Mouse (Mus musculus): ENCODE measurements around the gene Cnot6.

Cnot6 gene

GRCm38 (mm10) chr11:49654651-49655050 lies 57.9 kb downstream of the Cnot6 start:
- no peak for DNase-seq (ENCODE audit: low spot score)

- no peak for DNase-seq (ENCODE audit: low spot score)
Observed at GRCm38 (mm10) chr11:49653079-49653408, 59.5 kb downstream of the Cnot6 start.

GRCm38 (mm10) chr11:49652401-49653078 lies 60.0 kb downstream of the Cnot6 start:
- peak; percentile 77 for DNase-seq (ENCODE audit: low spot score)

- DNase-seq (ENCODE audit: low spot score): no peak
Observed at GRCm38 (mm10) chr11:49651762-49652322, 60.7 kb downstream of the Cnot6 start.

- DNase-seq (ENCODE audit: low spot score): no peak
Observed at GRCm38 (mm10) chr11:49650994-49651761, 61.3 kb downstream of the Cnot6 start.

GRCm38 (mm10) chr11:49650113-49650993 lies 62.2 kb downstream of the Cnot6 start:
- peak; percentile 66 for DNase-seq (ENCODE audit: low spot score)

GRCm38 (mm10) chr11:49645677-49646076 lies 66.8 kb downstream of the Cnot6 start:
- no peak for DNase-seq (ENCODE audit: low spot score)

GRCm38 (mm10) chr11:49636449-49636848 lies 76.1 kb downstream of the Cnot6 start:
- DNase-seq (ENCODE audit: low spot score): no peak

- DNase-seq (ENCODE audit: low spot score): no peak
Observed at GRCm38 (mm10) chr11:49635671-49636070, 76.9 kb downstream of the Cnot6 start.

GRCm38 (mm10) chr11:49634101-49634500 lies 78.4 kb downstream of the Cnot6 start:
- no peak for DNase-seq (ENCODE audit: low spot score)

- peak; percentile 19 for DNase-seq (ENCODE audit: low spot score)
Observed at GRCm38 (mm10) chr11:49632256-49632655, 80.3 kb downstream of the Cnot6 start.

- peak; percentile 28 for DNase-seq (ENCODE audit: low spot score)
Observed at GRCm38 (mm10) chr11:49631154-49631553, 81.4 kb downstream of the Cnot6 start.

GRCm38 (mm10) chr11:49626748-49627147 lies 85.8 kb downstream of the Cnot6 start:
- no peak for DNase-seq (ENCODE audit: low spot score)

GRCm38 (mm10) chr11:49625863-49626262 lies 86.7 kb downstream of the Cnot6 start:
- no peak for DNase-seq (ENCODE audit: low spot score)

GRCm38 (mm10) chr11:49624156-49624555 lies 88.4 kb downstream of the Cnot6 start:
- peak; percentile 19 for DNase-seq (ENCODE audit: low spot score)

- DNase-seq (ENCODE audit: low spot score): no peak
Observed at GRCm38 (mm10) chr11:49621953-49622352, 90.6 kb downstream of the Cnot6 start.

Data from yolk sac, embryonic 10.5 days (tissue).